Mouse (Mus musculus) midbrain, embryonic 10.5 days (tissue): Measurements from ENCODE around the gene Prpf39. TPM values are rescaled to one million over a fixed set of nuclear protein-coding genes. Genes with fewer than 3 reads are reported as not detected.

Source experiments
- DNase-seq: peaks from one replicate; pipeline ENCODE4 v3.0.0-alpha.2; 2017; ENCODE audit warnings: low spot score
- H3K27ac ChIP-seq: fragments of 300-500 bp; sonication (generic); replicated peaks from 2 replicates; pipeline ENCODE4 v1.5.1; 2016; ENCODE audit warnings: mild to moderate bottlenecking
- H3K27me3 ChIP-seq: fragments of 300-500 bp; sonication (generic); 2 replicates; pipeline ENCODE4 v1.6.1; 2016; ENCODE audit warnings: low read depth, mild to moderate bottlenecking; ENCODE audit not compliant: poor library complexity, severe bottlenecking
- H3K36me3 ChIP-seq: fragments of 300-500 bp; sonication (generic); 2 replicates; pipeline ENCODE4 v1.6.1; 2016; ENCODE audit warnings: mild to moderate bottlenecking, moderate library complexity
- H3K4me1 ChIP-seq: fragments of 300-500 bp; sonication (generic); 2 replicates; pipeline ENCODE4 v1.6.1; 2016
- H3K4me3 ChIP-seq: fragments of 300-500 bp; sonication (generic); 2 replicates; pipeline ENCODE4 v1.5.1; 2016; ENCODE audit warnings: mild to moderate bottlenecking, moderate library complexity
- H3K9me3 ChIP-seq: fragments of 300-500 bp; sonication (generic); replicated peaks from 2 replicates; pipeline ENCODE4 v1.6.1; 2016; ENCODE audit warnings: mild to moderate bottlenecking
- WGBS: fragments of 180-500 bp; shearing (Covaris S2); methylation state at CpG from one replicate; pipeline ENCODE4 v1.1.7; 2016; 5-methylcytosine and 5-hydroxymethylcytosine counted together
- polyA plus RNA-seq: library from polyadenylated mRNA; unstranded; fragments of >200 nt; fragmentation: Nextera tagmentation; extraction: Ambion mirVana; gene quantifications from 2 replicates; pipeline ENCODE4 v1.2.1, GENCODE M21; 2016

The Prpf39 gene
- polyA plus RNA-seq, 1 experiment from 2014 or later = 61.8 TPM

DNA sequence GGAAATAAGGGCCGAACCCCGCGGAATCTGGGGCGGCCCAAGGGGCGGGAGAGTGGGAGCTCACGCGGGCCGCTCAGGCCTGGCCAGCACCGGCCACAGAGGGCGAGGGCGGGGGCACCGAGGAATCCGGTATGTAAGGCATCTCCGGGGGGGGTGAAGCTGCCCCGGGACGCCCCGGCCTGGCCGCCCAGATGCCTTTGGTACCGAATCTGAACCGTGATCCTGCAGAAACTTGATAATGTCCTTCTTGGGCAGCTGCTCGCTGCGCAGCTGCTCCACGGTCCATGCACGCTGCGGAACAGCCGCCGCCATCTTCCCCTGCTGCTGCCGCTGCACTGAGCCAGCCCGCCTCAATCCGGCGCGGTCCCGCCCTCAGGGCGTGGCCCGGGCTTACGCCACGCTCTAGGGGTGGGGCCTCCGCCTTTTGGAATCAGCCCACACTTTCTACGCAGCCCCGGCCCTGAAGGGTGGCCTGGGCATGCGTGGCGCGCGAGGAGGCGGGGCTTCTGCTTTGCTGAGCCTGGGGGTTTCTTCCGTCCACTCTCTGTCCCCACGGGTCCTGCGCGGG lies 37.6 kb downstream of the Prpf39 start, which contains the start of gene Fkbp3:
Fkbp3 (minus strand) TSS at position 397 of the 568 bp plus-strand sequence.
- Histone ChIP-seq H3K27me3 (no peaks in the 10 kb centered on the region), H3K4me1 (peaks cover 44% of the 10 kb centered on the region), H3K9me3 (no peaks in the 10 kb centered on the region), H3K36me3 (peaks cover 34% of the 10 kb centered on the region), H3K27ac (peak within 1 kb of the TSS; percentile 99), H3K4me3 (peak within 1 kb of the TSS; percentile 95)
- peak; percentile 96 for DNase-seq
- WGBS = under 1% methylated on average over 49 of the region's 49 CpGs

GRCm38 (mm10) chr12:65074651-65075050 lies 38.5 kb downstream of the Prpf39 start:
- Histone ChIP-seq H3K27me3 (no peaks in the 10 kb centered on the region), H3K36me3 (peaks cover 32% of the 10 kb centered on the region), H3K4me3 (peak overlapping the region; percentile 95), H3K4me1 (peaks cover 44% of the 10 kb centered on the region), H3K9me3 (no peaks in the 10 kb centered on the region), H3K27ac (peak overlapping the region; percentile 99)
- DNase-seq = no peak
- 51% methylated on average over 7 of the region's 7 CpGs for WGBS

- Histone ChIP-seq H3K27ac (peak within 1 kb of the TSS; percentile 99), H3K4me3 (peak within 1 kb of the TSS; percentile 95), H3K27me3 (no peaks in the 10 kb centered on the region), H3K4me1 (peaks cover 44% of the 10 kb centered on the region), H3K36me3 (peaks cover 32% of the 10 kb centered on the region), H3K9me3 (no peaks in the 10 kb centered on the region)
- DNase-seq = peak; percentile 89
- 3% methylated on average over 39 of the region's 39 CpGs for WGBS
Measured at GRCm38 (mm10) chr12:65075085-65075732, 39.1 kb downstream of the Prpf39 start, which contains the start of gene Fancm. Gene Fancm, plus strand, starts transcription at chr12:65075603.

GRCm38 (mm10) chr12:65075733-65076310 lies 39.7 kb downstream of the Prpf39 start:
- no peak for DNase-seq
- Histone ChIP-seq H3K27ac (peak overlapping the region; percentile 99), H3K4me1 (peaks cover 44% of the 10 kb centered on the region), H3K9me3 (no peaks in the 10 kb centered on the region), H3K4me3 (peak overlapping the region; percentile 95), H3K27me3 (no peaks in the 10 kb centered on the region), H3K36me3 (peaks cover 34% of the 10 kb centered on the region)
- under 1% methylated on average over 41 of the region's 41 CpGs for WGBS

- H3K9me3 ChIP-seq = no peaks in the 10 kb centered on the region
- no peak overlapping the region for H3K27ac ChIP-seq
- peaks cover 37% of the 10 kb centered on the region for H3K36me3 ChIP-seq
- no peaks in the 10 kb centered on the region for H3K27me3 ChIP-seq
- 85% methylated on average over 9 of the region's 9 CpGs for WGBS
- H3K4me3 ChIP-seq = peak overlapping the region; percentile 95
- peaks cover 41% of the 10 kb centered on the region for H3K4me1 ChIP-seq
- DNase-seq = no peak
Measured at GRCm38 (mm10) chr12:65076906-65077305, 40.8 kb downstream of the Prpf39 start.

- no peaks in the 10 kb centered on the region for H3K9me3 ChIP-seq
- H3K4me3 ChIP-seq = no peak overlapping the region
- no peak overlapping the region for H3K27ac ChIP-seq
- peaks cover 98% of the 10 kb centered on the region for H3K36me3 ChIP-seq
- no peak for DNase-seq
- H3K4me1 ChIP-seq = no peaks in the 10 kb centered on the region
- 80% methylated on average over 1 of the region's 1 CpGs for WGBS
- H3K27me3 ChIP-seq = no peaks in the 10 kb centered on the region
Measured at GRCm38 (mm10) chr12:65108746-65109145, 72.6 kb downstream of the Prpf39 start.

- 89% methylated on average over 3 of the region's 3 CpGs for WGBS
- Histone ChIP-seq H3K4me1 (no peaks in the 10 kb centered on the region), H3K9me3 (no peaks in the 10 kb centered on the region), H3K36me3 (peaks cover 98% of the 10 kb centered on the region), H3K4me3 (no peak overlapping the region), H3K27me3 (no peaks in the 10 kb centered on the region), H3K27ac (no peak overlapping the region)
- no peak for DNase-seq
Measured at GRCm38 (mm10) chr12:65111503-65111902, 75.4 kb downstream of the Prpf39 start.

- H3K27me3 ChIP-seq = no peaks in the 10 kb centered on the region
- H3K4me3 ChIP-seq = no peak overlapping the region
- H3K27ac ChIP-seq = no peak overlapping the region
- WGBS = 96% methylated on average over 1 of the region's 1 CpGs
- peaks cover 98% of the 10 kb centered on the region for H3K36me3 ChIP-seq
- no peaks in the 10 kb centered on the region for H3K9me3 ChIP-seq
- no peak for DNase-seq
- H3K4me1 ChIP-seq = no peaks in the 10 kb centered on the region
Measured at GRCm38 (mm10) chr12:65112811-65113210, 76.7 kb downstream of the Prpf39 start.

Other genes with a start within 250 kb of the Prpf39 start
- gene Gm527, start 118.4 kb upstream of the Prpf39 start, polyA plus RNA-seq = 2.1 and 2.4 TPM in 2 replicates
- gene Klhl28, start 70.8 kb upstream of the Prpf39 start, polyA plus RNA-seq = 10.6 and 14.4 TPM in 2 replicates
- gene Togaram1, start 70.5 kb upstream of the Prpf39 start, polyA plus RNA-seq = 25.8 and 28.2 TPM in 2 replicates
- gene Fkbp3, start 37.7 kb downstream of the Prpf39 start, polyA plus RNA-seq = 718 and 827 TPM in 2 replicates
- gene Fancm, start 39.3 kb downstream of the Prpf39 start, polyA plus RNA-seq = 10.7 and 13.3 TPM in 2 replicates
- 86.3 and 86.9 TPM in 2 replicates for gene Mis18bp1, start 136.3 kb downstream of the Prpf39 start, polyA plus RNA-seq
- gene Wdr20rt, start 189.2 kb downstream of the Prpf39 start, polyA plus RNA-seq = not detected in 2 replicates